Mouse (Mus musculus) stomach, embryonic 14.5 days (tissue): Measurements from ENCODE around the gene Olfr1049. TPM values are rescaled to one million over a fixed set of nuclear protein-coding genes. Genes with fewer than 3 reads are reported as not detected.
"Not testable (repeated sequence)": the region's sequence is repeated elsewhere in the genome, so short reads cannot be mapped to it uniquely, and the experiment has no call there.

Experiments
- ATAC-seq: fragments of 200-750 bp; cut with Nextera tagmentation; 2 replicates; pipeline ENCODE4 v1.8.0; 2017; ENCODE audit warnings: low read depth, moderate TSS enrichment; ENCODE audit not compliant: insufficient number of reproducible peaks, insufficient read depth, low FRiP score
- H3K27ac ChIP-seq: fragments of 300-500 bp; sonication (generic); 2 replicates; pipeline ENCODE4 v1.5.1; 2014; ENCODE audit warnings: mild to moderate bottlenecking, low read length, moderate library complexity, mixed read lengths
- H3K27me3 ChIP-seq: fragments of 300-500 bp; sonication (generic); 2 replicates; pipeline ENCODE4 v1.6.1; 2014; ENCODE audit warnings: low read length, control low read depth, mixed read lengths; ENCODE audit not compliant: control insufficient read depth, insufficient read depth
- H3K36me3 ChIP-seq: fragments of 300-500 bp; sonication (generic); 2 replicates; pipeline ENCODE4 v1.6.1; 2014; ENCODE audit warnings: mild to moderate bottlenecking, control low read depth, low read length, moderate library complexity, mixed read lengths; ENCODE audit not compliant: control insufficient read depth, insufficient read depth
- H3K4me1 ChIP-seq: fragments of 300-500 bp; sonication (generic); 2 replicates; pipeline ENCODE4 v1.6.1; 2014; ENCODE audit warnings: low read length, control low read depth, mixed read lengths; ENCODE audit not compliant: control insufficient read depth, insufficient read depth
- H3K4me2 ChIP-seq: fragments of 300-500 bp; sonication (generic); replicated peaks from 2 replicates; pipeline ENCODE4 v1.6.1; 2014; ENCODE audit warnings: low read depth, low read length, control low read depth
- H3K4me3 ChIP-seq: fragments of 300-500 bp; sonication (generic); 2 replicates; pipeline ENCODE4 v1.5.1; 2014; ENCODE audit warnings: low read depth, low read length, control low read depth
- H3K9ac ChIP-seq: fragments of 300-500 bp; sonication (generic); replicated peaks from 2 replicates; pipeline ENCODE4 v1.6.1; 2014; ENCODE audit warnings: low read depth, mild to moderate bottlenecking, control low read depth, low read length, moderate library complexity, mixed read lengths
- H3K9me3 ChIP-seq: fragments of 300-500 bp; sonication (generic); 2 replicates; pipeline ENCODE4 v1.6.1; 2016; ENCODE audit warnings: low read depth, low read length, control low read depth; ENCODE audit not compliant: control insufficient read depth
- WGBS: fragments of 180-500 bp; shearing (Covaris S2); extraction: QIAGEN DNeasy Blood & Tissue Kit; methylation state at CpG from one replicate; pipeline ENCODE4 v1.1.7; 2014; 5-methylcytosine and 5-hydroxymethylcytosine counted together
- polyA plus RNA-seq: library from polyadenylated mRNA; unstranded; fragments of >200 nt; fragmentation: Nextera tagmentation; extraction: Ambion mirVana; gene quantifications from 2 replicates; pipeline ENCODE4 v1.2.1, GENCODE M21; 2014

Olfr1049 gene
- not detected in 2 replicates for polyA plus RNA-seq

GRCm38 (mm10) chr2:86258228-86258627, at the start of gene Olfr1049:
Olfr1049 (minus strand) TSS chr2:86258328.
- H3K27me3 ChIP-seq, H3K4me3 ChIP-seq, H3K9ac ChIP-seq, H3K9me3 ChIP-seq, H3K27ac ChIP-seq, H3K36me3 ChIP-seq, H3K4me1 ChIP-seq, ATAC-seq, H3K4me2 ChIP-seq: not testable (repeated sequence)

- no peak within 1 kb of the TSS for H3K4me3 ChIP-seq
- H3K27ac ChIP-seq = no peak within 1 kb of the TSS
Measured at GRCm38 (mm10) chr2:86292155-86292554, 34.0 kb upstream of the Olfr1049 start, which contains the start of gene Olfr1052. Olfr1052 (plus strand) TSS chr2:86292455.

GRCm38 (mm10) chr2:86278988-86279387, 20.9 kb upstream of the Olfr1049 start, which contains the start of gene Olfr1051:
Olfr1051 (minus strand) TSS chr2:86279088.
- H3K4me2 ChIP-seq, H3K9ac ChIP-seq, ATAC-seq, H3K4me3 ChIP-seq, H3K27ac ChIP-seq, H3K9me3 ChIP-seq, H3K4me1 ChIP-seq, H3K36me3 ChIP-seq, H3K27me3 ChIP-seq: not testable (repeated sequence)

More at GRCm38 (mm10) chr2:86292155-86292554, 34.0 kb upstream of the Olfr1049 start, which contains the start of gene Olfr1052:
- Histone ChIP-seq H3K27me3 (no peaks in the 10 kb centered on the region), H3K4me2 (no peak within 1 kb of the TSS), H3K4me1 (no peaks in the 10 kb centered on the region), H3K9me3 (no peaks in the 10 kb centered on the region), H3K36me3 (no peaks in the 10 kb centered on the region), H3K9ac (no peak within 1 kb of the TSS)
- ATAC-seq = no peak

- no peak within 1 kb of the TSS for H3K4me3 ChIP-seq
- H3K4me1 ChIP-seq = no peaks in the 10 kb centered on the region
- no peak for ATAC-seq
- no peaks in the 10 kb centered on the region for H3K36me3 ChIP-seq
- no peak within 1 kb of the TSS for H3K9ac ChIP-seq
- no peaks in the 10 kb centered on the region for H3K9me3 ChIP-seq
- no peak within 1 kb of the TSS for H3K27ac ChIP-seq
- no peak within 1 kb of the TSS for H3K4me2 ChIP-seq
- H3K27me3 ChIP-seq = no peaks in the 10 kb centered on the region
Measured at GRCm38 (mm10) chr2:86240189-86240588, 17.9 kb downstream of the Olfr1049 start, which contains the start of gene Olfr1048. Olfr1048 (minus strand) TSS chr2:86240289.

GRCm38 (mm10) chr2:86231301-86231700, 26.8 kb downstream of the Olfr1049 start, which contains the start of gene Olfr1047:
Olfr1047 (minus strand) TSS chr2:86231401.
- Histone ChIP-seq H3K4me2 (no peak within 1 kb of the TSS), H3K9ac (no peak within 1 kb of the TSS), H3K9me3 (no peaks in the 10 kb centered on the region), H3K4me3 (no peak within 1 kb of the TSS), H3K4me1 (no peaks in the 10 kb centered on the region), H3K27me3 (no peaks in the 10 kb centered on the region), H3K27ac (no peak within 1 kb of the TSS), H3K36me3 (no peaks in the 10 kb centered on the region)
- ATAC-seq = no peak
- WGBS = 85% methylated on average over 1 of the region's 1 CpGs

- 75% methylated on average over 2 of the region's 2 CpGs for WGBS
Measured at GRCm38 (mm10) chr2:86219214-86219613, 38.9 kb downstream of the Olfr1049 start, which contains the start of gene Olfr1046. Olfr1046 (minus strand) TSS chr2:86219314.

More at GRCm38 (mm10) chr2:86219214-86219613, 38.9 kb downstream of the Olfr1049 start, which contains the start of gene Olfr1046:
- ATAC-seq = no peak
- Histone ChIP-seq H3K36me3 (no peaks in the 10 kb centered on the region), H3K27ac (no peak within 1 kb of the TSS), H3K4me3 (no peak within 1 kb of the TSS), H3K4me1 (no peaks in the 10 kb centered on the region), H3K27me3 (no peaks in the 10 kb centered on the region), H3K9ac (no peak within 1 kb of the TSS), H3K9me3 (no peaks in the 10 kb centered on the region), H3K4me2 (no peak within 1 kb of the TSS)

Other genes with a start within 250 kb of the Olfr1049 start
- 2.6 and 5.0 TPM in 2 replicates for gene Olfr1033, start 237.7 kb downstream of the Olfr1049 start, polyA plus RNA-seq
- 0.07 TPM in 2 replicates for gene Olfr1034, start 212.5 kb downstream of the Olfr1049 start, polyA plus RNA-seq
- gene Olfr1036, start 184.3 kb downstream of the Olfr1049 start, polyA plus RNA-seq = not detected in 2 replicates
- not detected in 2 replicates for gene Olfr1037, start 170.9 kb downstream of the Olfr1049 start, polyA plus RNA-seq
- gene Olfr1039, start 122.4 kb downstream of the Olfr1049 start, polyA plus RNA-seq = not detected in 2 replicates
- gene Olfr1040, start 111.6 kb downstream of the Olfr1049 start, polyA plus RNA-seq = not detected in 2 replicates
- gene Olfr1042, start 96.5 kb downstream of the Olfr1049 start, polyA plus RNA-seq = not detected in 2 replicates
- gene Olfr1043, start 90.8 kb downstream of the Olfr1049 start, polyA plus RNA-seq = not detected in 2 replicates
- gene Olfr1044, start 80.5 kb downstream of the Olfr1049 start, polyA plus RNA-seq = not detected in 2 replicates
- not detected in 2 replicates for gene Olfr52, start 72.6 kb downstream of the Olfr1049 start, polyA plus RNA-seq
- gene Olfr1045, start 55.3 kb downstream of the Olfr1049 start, polyA plus RNA-seq = not detected in 2 replicates
- not detected in 2 replicates for gene Olfr1046, start 39.0 kb downstream of the Olfr1049 start, polyA plus RNA-seq
- gene Olfr1047, start 26.9 kb downstream of the Olfr1049 start, polyA plus RNA-seq = not detected in 2 replicates
- gene Olfr1048, start 18.0 kb downstream of the Olfr1049 start, polyA plus RNA-seq = not detected in 2 replicates
- not detected in 2 replicates for gene Olfr1051, start 20.8 kb upstream of the Olfr1049 start, polyA plus RNA-seq
- not detected in 2 replicates for gene Olfr1052, start 34.1 kb upstream of the Olfr1049 start, polyA plus RNA-seq
- not detected in 2 replicates for gene Olfr1053, start 57.0 kb upstream of the Olfr1049 start, polyA plus RNA-seq
- not detected in 2 replicates for gene Olfr1054, start 77.1 kb upstream of the Olfr1049 start, polyA plus RNA-seq
- not detected in 2 replicates for gene Olfr1055, start 92.0 kb upstream of the Olfr1049 start, polyA plus RNA-seq
- not detected in 2 replicates for gene Olfr1056, start 104.1 kb upstream of the Olfr1049 start, polyA plus RNA-seq
- not detected in 2 replicates for gene Olfr1057, start 120.1 kb upstream of the Olfr1049 start, polyA plus RNA-seq
- gene Olfr1058, start 130.2 kb upstream of the Olfr1049 start, polyA plus RNA-seq = not detected in 2 replicates
- gene Olfr1061, start 155.7 kb upstream of the Olfr1049 start, polyA plus RNA-seq = not detected in 2 replicates
- not detected in 2 replicates for gene Olfr1062, start 168.4 kb upstream of the Olfr1049 start, polyA plus RNA-seq
- gene Olfr1065, start 192.3 kb upstream of the Olfr1049 start, polyA plus RNA-seq = not detected in 2 replicates
- not detected in 2 replicates for gene Olfr1066, start 197.9 kb upstream of the Olfr1049 start, polyA plus RNA-seq
- not detected in 2 replicates for gene Olfr228, start 229.1 kb upstream of the Olfr1049 start, polyA plus RNA-seq